Mouse (Mus musculus) cortical plate, adult 2 months (tissue): ENCODE measurements around the gene Gramd1b.

Experiments
- CTCF ChIP-seq: fragments of 200-500 bp; IDR thresholded peaks from 2 replicates; pipeline ENCODE4 v1.5.1; 2011; ENCODE audit warnings: mild to moderate bottlenecking, control low read depth, low read length; ENCODE audit not compliant: insufficient read depth; ENCODE audit errors: extremely low read depth
- POLR2A ChIP-seq: fragments of 200-500 bp; IDR thresholded peaks from 2 replicates; pipeline ENCODE4 v1.6.1; 2011; ENCODE audit warnings: mild to moderate bottlenecking, low read length, control low read depth; ENCODE audit not compliant: insufficient read depth; ENCODE audit errors: extremely low read depth

DNA sequence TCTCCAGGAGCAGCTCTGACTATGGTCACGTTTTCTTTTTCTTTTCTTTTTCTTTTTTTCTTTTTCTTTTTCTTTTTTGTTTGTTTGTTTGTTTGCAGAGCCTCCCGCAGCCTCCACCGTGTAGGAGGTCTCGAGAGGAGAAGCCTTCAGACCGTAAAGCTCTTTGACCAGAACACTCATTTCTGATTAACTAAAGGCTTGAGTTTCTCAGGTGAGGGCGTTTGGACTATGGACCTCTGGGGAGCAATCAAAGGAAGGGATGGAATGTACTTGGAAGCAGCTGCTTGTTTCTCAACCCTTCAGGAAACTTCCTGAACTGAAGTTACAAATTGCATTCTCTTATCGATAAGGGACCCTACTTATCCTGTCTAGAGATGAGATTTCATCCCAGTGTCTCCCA lies 64.4 kb downstream of the Gramd1b start:
- TF ChIP-seq CTCF (no peak), POLR2A (no peak)
